ENCODE assay signal across 19 mouse cellular contexts in genomic region chr2:90570871-90571270, GRCm38 (mm10). TPM values are rescaled to one million over a fixed set of nuclear protein-coding genes. Genes with fewer than 3 reads are reported as not detected.
A peak's percentile ranks its signal among the peaks of the same experiment; 100 is the strongest.
DNase-seq lines count a peak whose midpoint lies in the region; ATAC-seq and TF ChIP-seq lines count a peak whose summit lies in the region.
"Had no signal": no experiment of that assay in that cellular context is flagged by ENCODE, and none has a peak within 500 bp of the region (broad histone marks: within the 10 kb centered on the region; RNA-seq: fewer than 3 reads in every experiment).

No protein-coding gene starts in this region.

- H3K4me1 ChIP-seq in intestine, embryonic 14.5 days (replicated peaks; ENCODE audit: control insufficient read depth, insufficient read depth, low read length), result peaks cover 9% of the 10 kb centered on the region
- H3K4me1 ChIP-seq in intestine, embryonic 16.5 days (ENCODE audit: control insufficient read depth, insufficient read depth, low read length), result peaks cover 6% of the 10 kb centered on the region
- H3K4me1 ChIP-seq in liver, embryonic 13.5 days (replicated peaks), result peaks cover 68% of the 10 kb centered on the region
- peaks cover 42% of the 10 kb centered on the region for H3K4me1 ChIP-seq in liver, postnatal 0 days (ENCODE audit: insufficient read depth)

- no peak overlapping the region for H3K27ac ChIP-seq in intestine, embryonic 14.5 days (ENCODE audit: low read depth)
- H3K27ac ChIP-seq in intestine, embryonic 16.5 days (ENCODE audit: low read length), result no peak overlapping the region
- H3K27ac ChIP-seq in liver, embryonic 13.5 days, result peak overlapping the region; percentile 16; the same call in 1 of the 2 replicates
- no peak overlapping the region for H3K27ac ChIP-seq in liver, postnatal 0 days (ENCODE audit: low read depth)
- H3K27ac ChIP-seq: forebrain, embryonic 10.5 days; forebrain, embryonic 13.5 days; hindbrain, embryonic 12.5 days; hindbrain, embryonic 15.5 days; intestine, embryonic 15.5 days had no signal

- ATAC-seq in cerebellum, adult (ENCODE audit: insufficient number of reproducible peaks, low FRiP score, low TSS enrichment), result no peak
- no peak for ATAC-seq in intestine, embryonic 14.5 days (replicated peaks; ENCODE audit: low FRiP score, low TSS enrichment, low read depth)
- no peak for ATAC-seq in intestine, embryonic 16.5 days
- no peak for ATAC-seq in liver, embryonic 13.5 days (ENCODE audit: low read depth)
- ATAC-seq in liver, postnatal 0 days, result no peak
- ATAC-seq in megakaryocyte-erythroid progenitor cell, adult 5-6 weeks (replicated peaks; ENCODE audit: low FRiP score, low TSS enrichment, poor library complexity, severe bottlenecking), result 0 out of 2 replicates have a peak, but pooled peaks have one; percentile 31
- ATAC-seq: forebrain, embryonic 13.5 days; forebrain, embryonic 16.5 days; intestine, embryonic 15.5 days had no signal

- peak; percentile 24 for DNase-seq in cerebellum, adult 9-11 months
- peak; percentile 4 for DNase-seq in intestine, embryonic 14.5 days (ENCODE audit: low spot score)
- no peak for DNase-seq in liver, embryonic 13.5 days
- no peak for DNase-seq in liver, postnatal 0 days
- DNase-seq in embryo, embryonic 10 days (ENCODE audit: low spot score), result no peak
- DNase-seq: adrenal gland, postnatal 14 days; gastrocnemius, postnatal 10 days; gastrocnemius, postnatal 36 days had no signal

- H3K27me3 ChIP-seq in intestine, embryonic 14.5 days (replicated peaks; ENCODE audit: control insufficient read depth, insufficient read depth, low read length), result no peaks in the 10 kb centered on the region
- H3K27me3 ChIP-seq in intestine, embryonic 16.5 days (replicated peaks; ENCODE audit: control insufficient read depth, insufficient read depth, low read length), result no peaks in the 10 kb centered on the region
- H3K27me3 ChIP-seq in liver, embryonic 13.5 days, result no peaks in the 10 kb centered on the region
- no peaks in the 10 kb centered on the region for H3K27me3 ChIP-seq in liver, postnatal 0 days (ENCODE audit: insufficient read depth, low read length)
- H3K27me3 ChIP-seq: forebrain, embryonic 13.5 days; heart, embryonic 12.5 days; heart, embryonic 15.5 days; hindbrain, embryonic 12.5 days; hindbrain, embryonic 15.5 days; intestine, embryonic 15.5 days had no signal

- H3K4me2 ChIP-seq in intestine, embryonic 14.5 days (ENCODE audit: low read length), result no peak overlapping the region
- H3K4me2 ChIP-seq in intestine, embryonic 16.5 days (ENCODE audit: low read depth, low read length), result no peak overlapping the region
- no peak overlapping the region for H3K4me2 ChIP-seq in liver, embryonic 13.5 days
- no peak overlapping the region for H3K4me2 ChIP-seq in liver, postnatal 0 days (ENCODE audit: low read depth, low read length)
- H3K4me2 ChIP-seq: forebrain, embryonic 13.5 days; hindbrain, embryonic 12.5 days; hindbrain, embryonic 15.5 days; intestine, embryonic 15.5 days had no signal

- H3K4me3 ChIP-seq in intestine, embryonic 14.5 days (ENCODE audit: low read depth, low read length), result no peak overlapping the region
- H3K4me3 ChIP-seq in intestine, embryonic 16.5 days (ENCODE audit: low read length), result no peak overlapping the region
- H3K4me3 ChIP-seq in liver, embryonic 13.5 days (replicated peaks), result no peak overlapping the region
- H3K4me3 ChIP-seq in liver, postnatal 0 days (ENCODE audit: low read depth, low read length), result no peak overlapping the region
- H3K4me3 ChIP-seq: forebrain, embryonic 10.5 days; forebrain, embryonic 13.5 days; heart, embryonic 12.5 days; heart, embryonic 15.5 days; hindbrain, embryonic 12.5 days; hindbrain, embryonic 15.5 days; intestine, embryonic 15.5 days had no signal

- TF ChIP-seq CTCF in liver, postnatal 0 days (IDR thresholded peaks at IDR 0.05; ENCODE audit: low read depth), result no peak

- H3K9ac ChIP-seq in intestine, embryonic 14.5 days (ENCODE audit: low read length), result no peak overlapping the region
- no peak overlapping the region for H3K9ac ChIP-seq in intestine, embryonic 16.5 days (ENCODE audit: low read depth, low read length)
- no peak overlapping the region for H3K9ac ChIP-seq in liver, embryonic 13.5 days
- no peak overlapping the region for H3K9ac ChIP-seq in liver, postnatal 0 days (replicated peaks)
- H3K9ac ChIP-seq: forebrain, embryonic 13.5 days; heart, embryonic 12.5 days; heart, embryonic 15.5 days; hindbrain, embryonic 12.5 days; hindbrain, embryonic 15.5 days; intestine, embryonic 15.5 days had no signal

- no peak for TF ChIP-seq EP300 in liver, postnatal 0 days (IDR thresholded peaks at IDR 0.05; ENCODE audit: low read depth)

- 97% methylated on average over 2 of the region's 2 CpGs for WGBS in intestine, embryonic 14.5 days
- 92% methylated on average over 2 of the region's 2 CpGs for WGBS in intestine, embryonic 16.5 days
- 51% methylated on average over 2 of the region's 2 CpGs for WGBS in liver, embryonic 13.5 days (ENCODE audit: insufficient replicate concordance)
- WGBS in liver, postnatal 0 days (ENCODE audit: insufficient replicate concordance), result 69% methylated on average over 2 of the region's 2 CpGs

- H3K36me3 ChIP-seq in intestine, embryonic 14.5 days (ENCODE audit: control insufficient read depth, insufficient read depth, low read length), result no peaks in the 10 kb centered on the region
- H3K36me3 ChIP-seq in intestine, embryonic 16.5 days (ENCODE audit: control insufficient read depth, insufficient read depth, low read length), result no peaks in the 10 kb centered on the region
- H3K36me3 ChIP-seq in liver, embryonic 13.5 days, result no peaks in the 10 kb centered on the region
- no peaks in the 10 kb centered on the region for H3K36me3 ChIP-seq in liver, postnatal 0 days (replicated peaks; ENCODE audit: insufficient read depth, low read length)
- H3K36me3 ChIP-seq: forebrain, embryonic 10.5 days; heart, embryonic 12.5 days; heart, embryonic 15.5 days; hindbrain, embryonic 12.5 days; hindbrain, embryonic 15.5 days; intestine, embryonic 15.5 days had no signal

- no peaks in the 10 kb centered on the region for H3K9me3 ChIP-seq in intestine, embryonic 14.5 days (ENCODE audit: control insufficient read depth, low read length)
- H3K9me3 ChIP-seq in intestine, embryonic 16.5 days (ENCODE audit: control insufficient read depth, low read length), result no peaks in the 10 kb centered on the region
- H3K9me3 ChIP-seq in liver, embryonic 13.5 days (replicated peaks), result no peaks in the 10 kb centered on the region
- H3K9me3 ChIP-seq in liver, postnatal 0 days (ENCODE audit: low read length), result no peaks in the 10 kb centered on the region
- H3K9me3 ChIP-seq: forebrain, embryonic 10.5 days; forebrain, embryonic 13.5 days; heart, embryonic 12.5 days; heart, embryonic 15.5 days; hindbrain, embryonic 12.5 days; hindbrain, embryonic 15.5 days; intestine, embryonic 15.5 days had no signal

RNA-seq across cellular contexts. Expression of gene Ptprj, which starts 9.6 kb away (rescaled TPM):
- polyA plus RNA-seq in intestine, embryonic 14.5 days (2014; fragmentation: Nextera tagmentation; extraction: Ambion mirVana), result 8.3 and 8.5 TPM in 2 replicates
- polyA plus RNA-seq in intestine, embryonic 16.5 days (2015; fragmentation: Nextera tagmentation; extraction: Ambion mirVana), result 3.5 TPM in 2 replicates
- 1.7 and 1.9 TPM in 2 replicates for polyA plus RNA-seq in liver, embryonic 13.5 days (2015; fragmentation: Nextera tagmentation; extraction: Ambion mirVana)
- 2.7 and 2.8 TPM in 2 replicates for polyA plus RNA-seq in liver, postnatal 0 days (2015; fragmentation: Nextera tagmentation; extraction: Ambion mirVana)
- total RNA-seq in megakaryocyte-erythroid progenitor cell, adult 5-6 weeks (2014; fragmentation: Nextera tagmentation), result 11.4 and 14.3 TPM in 2 replicates
- total RNA-seq in megakaryocyte-erythroid progenitor cell, adult 5-6 weeks (2017), result 17.5 and 18.7 TPM in 2 replicates

Comparison
In these comparisons a context has a peak if more than half of its experiments do, and no peak if none do; other contexts are left out.
1. DNase-seq: peak in cerebellum, adult 9-11 months (single experiment) and intestine, embryonic 14.5 days (single experiment); none in liver, embryonic 13.5 days (single experiment), liver, postnatal 0 days (single experiment) and embryo, embryonic 10 days (single experiment).